Mouse (Mus musculus) forebrain, embryonic 11.5 days (tissue): ENCODE results near the gene Tle3. TPM values are rescaled to one million over a fixed set of nuclear protein-coding genes. Genes with fewer than 3 reads are reported as not detected.

Experiments
- ATAC-seq: fragments of 200-750 bp; cut with Nextera tagmentation; replicated peaks from 2 replicates; pipeline ENCODE4 v1.8.0; 2017; ENCODE audit warnings: moderate TSS enrichment; ENCODE audit not compliant: low FRiP score
- DNase-seq: peaks from one replicate; pipeline ENCODE4 v3.0.0-alpha.2; 2017; ENCODE audit warnings: low spot score
- H3K27ac ChIP-seq: fragments of 300-500 bp; sonication (generic); 2 replicates; pipeline ENCODE4 v1.5.1; 2014; ENCODE audit warnings: low read depth, low read length
- H3K27me3 ChIP-seq: fragments of 300-500 bp; sonication (generic); 2 replicates; pipeline ENCODE4 v1.6.1; 2014; ENCODE audit warnings: mild to moderate bottlenecking, low read length, mixed read lengths; ENCODE audit not compliant: control insufficient read depth, insufficient read depth
- H3K36me3 ChIP-seq: fragments of 300-500 bp; sonication (generic); 2 replicates; pipeline ENCODE4 v1.6.1; 2014; ENCODE audit warnings: mild to moderate bottlenecking, low read length, moderate library complexity, mixed read lengths; ENCODE audit not compliant: control insufficient read depth, insufficient read depth
- H3K4me1 ChIP-seq: fragments of 300-500 bp; sonication (generic); replicated peaks from 2 replicates; pipeline ENCODE4 v1.6.1; 2014; ENCODE audit warnings: low read length, mixed read lengths; ENCODE audit not compliant: control insufficient read depth, insufficient read depth
- H3K4me2 ChIP-seq: fragments of 300-500 bp; sonication (generic); 2 replicates; pipeline ENCODE4 v1.6.1; 2014; ENCODE audit warnings: low read depth, mild to moderate bottlenecking, low read length, moderate library complexity, mixed read lengths; ENCODE audit not compliant: severe bottlenecking
- H3K4me3 ChIP-seq: fragments of 300-500 bp; sonication (generic); 2 replicates; pipeline ENCODE4 v1.5.1; 2014; ENCODE audit warnings: low read depth, low read length
- H3K9ac ChIP-seq: fragments of 300-500 bp; sonication (generic); 2 replicates; pipeline ENCODE4 v1.6.1; 2014; ENCODE audit warnings: low read length
- H3K9me3 ChIP-seq: fragments of 300-500 bp; sonication (generic); 2 replicates; pipeline ENCODE4 v1.6.1; 2016; ENCODE audit warnings: low read length, mixed read lengths; ENCODE audit not compliant: control insufficient read depth
- WGBS: fragments of 180-500 bp; shearing (Covaris S2); extraction: QIAGEN DNeasy Blood & Tissue Kit; methylation state at CpG from one replicate; pipeline ENCODE4 v1.1.7; 2014; 5-methylcytosine and 5-hydroxymethylcytosine counted together
- polyA plus RNA-seq: library from polyadenylated mRNA; unstranded; fragments of >200 nt; fragmentation: Nextera tagmentation; extraction: Ambion mirVana; gene quantifications from 2 replicates; pipeline ENCODE4 v1.2.1, GENCODE M21; 2014

The Tle3 gene
- polyA plus RNA-seq, 1 experiment from 2014 or later: 58.2 TPM

DNA sequence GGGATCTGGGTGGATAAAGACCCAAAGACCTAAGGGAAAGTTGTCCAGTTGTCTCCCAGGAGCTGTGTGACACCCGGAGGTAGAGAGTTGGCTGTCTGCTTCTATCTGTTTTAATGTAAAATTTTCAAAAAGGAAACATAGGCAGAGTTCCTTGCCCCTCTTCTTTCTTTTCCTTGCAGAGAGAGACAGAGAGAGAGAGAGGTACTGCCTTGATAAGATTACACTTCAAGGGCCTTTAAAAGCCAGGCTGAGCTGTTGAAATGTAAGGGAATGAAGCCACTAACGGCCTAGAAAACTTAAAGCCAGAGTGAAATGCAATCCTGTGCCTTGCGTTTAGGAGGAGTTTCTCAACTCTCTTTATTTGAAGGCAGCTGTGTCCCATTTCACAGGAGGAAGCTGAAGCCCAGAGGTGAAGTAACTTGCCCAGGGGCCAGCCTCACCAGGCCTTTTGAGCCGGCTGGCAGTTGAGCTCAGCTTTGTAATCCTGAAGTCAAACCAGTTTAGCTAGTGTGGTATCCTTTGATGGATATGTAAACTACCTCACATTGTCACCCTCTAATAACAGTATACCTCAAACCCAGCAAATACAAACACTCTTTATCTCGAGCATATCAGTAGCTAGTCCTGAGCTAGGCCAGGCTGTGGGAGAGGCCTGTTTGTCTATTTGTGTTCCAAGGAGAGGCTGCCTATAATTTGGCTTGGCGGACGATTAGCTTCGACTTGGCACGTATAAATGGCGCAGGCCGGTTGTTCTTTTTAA lies 3.8 kb downstream of the Tle3 start:
- Histone ChIP-seq H3K9ac (peak overlapping the region; percentile 1), H3K4me3 (peak overlapping the region; percentile 20), H3K36me3 (0 out of 2 replicates have a peak, but pooled peaks cover 3% of the 10 kb centered on the region), H3K27me3 (no peaks in the 10 kb centered on the region), H3K4me1 (peaks cover 61% of the 10 kb centered on the region), H3K4me2 (peak overlapping the region; percentile 98), H3K27ac (no peak overlapping the region), H3K9me3 (no peaks in the 10 kb centered on the region)
- WGBS: 48% methylated on average over 11 of the region's 11 CpGs
- DNase-seq: no peak
- ATAC-seq: no peak

DNA sequence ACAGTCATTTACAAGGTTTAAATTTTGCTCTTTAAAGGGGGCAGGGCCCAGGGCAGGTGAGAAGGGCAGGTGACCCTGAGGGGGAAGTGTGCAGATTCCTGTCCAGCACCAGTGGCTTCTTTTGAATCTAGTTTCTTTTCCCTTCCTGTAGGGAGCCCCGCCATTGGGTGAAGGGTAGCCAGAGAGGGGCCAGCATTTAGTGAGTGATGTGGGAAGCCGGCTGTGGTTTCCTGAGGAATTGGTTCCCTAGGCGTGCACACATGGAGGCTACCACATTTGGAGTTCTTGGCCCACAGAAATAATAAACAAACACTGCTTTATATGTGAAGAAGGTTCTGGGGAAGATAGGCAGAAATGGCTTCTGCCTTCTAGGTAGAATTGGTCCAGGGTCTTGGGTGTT lies 4.5 kb downstream of the Tle3 start:
- Histone ChIP-seq H3K36me3 (peaks cover 3% of the 10 kb centered on the region; the same call in 1 of the 2 replicates), H3K27me3 (no peaks in the 10 kb centered on the region), H3K27ac (no peak overlapping the region), H3K4me1 (peaks cover 61% of the 10 kb centered on the region), H3K9me3 (no peaks in the 10 kb centered on the region), H3K9ac (peak overlapping the region; percentile 3; the same call in 1 of the 2 replicates), H3K4me3 (peak overlapping the region; percentile 20), H3K4me2 (peak overlapping the region; percentile 98)
- ATAC-seq (no peak), DNase-seq (no peak)
- WGBS: 64% methylated on average over 3 of the region's 3 CpGs

DNA sequence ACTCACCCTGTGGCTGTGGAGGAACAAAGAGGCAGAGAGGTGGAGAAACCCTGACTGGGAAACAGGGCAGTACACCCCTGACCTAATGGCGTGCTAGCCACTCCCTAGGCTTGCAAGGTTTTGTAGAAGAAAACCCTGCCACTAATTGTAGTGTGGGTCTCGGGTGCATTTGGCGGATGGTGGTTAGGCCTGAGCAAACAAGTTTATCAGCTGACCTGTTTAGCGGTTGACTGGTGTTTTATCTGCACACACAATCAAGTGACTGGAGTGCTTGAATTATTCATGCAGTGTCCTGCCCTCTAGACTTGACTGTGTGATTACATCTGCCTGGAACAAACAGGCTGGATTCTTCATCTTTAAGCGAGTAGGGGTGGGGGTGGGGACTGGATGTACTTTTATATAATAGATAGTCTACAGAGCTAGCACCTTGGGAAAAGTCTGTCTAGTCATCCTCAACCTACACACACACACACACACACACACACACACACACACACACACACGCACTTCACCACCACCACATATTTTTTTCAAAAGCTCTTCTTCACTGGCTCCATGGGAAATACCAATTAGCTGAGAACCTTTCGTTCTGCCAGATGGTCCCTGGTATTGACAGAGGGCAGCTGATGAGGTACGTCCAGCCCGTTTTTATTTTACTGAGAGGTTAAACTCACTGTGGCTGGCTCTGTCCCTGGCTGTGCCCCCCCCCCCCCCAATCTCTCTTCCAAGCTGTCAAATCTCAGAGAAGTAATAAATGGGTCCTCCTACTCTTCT lies 5.7 kb downstream of the Tle3 start:
- Histone ChIP-seq H3K27me3 (no peaks in the 10 kb centered on the region), H3K36me3 (peaks cover 3% of the 10 kb centered on the region; the same call in 1 of the 2 replicates), H3K9ac (peak overlapping the region; percentile 30), H3K4me1 (peaks cover 72% of the 10 kb centered on the region), H3K27ac (peak overlapping the region; percentile 55; the same call in 1 of the 2 replicates), H3K9me3 (no peaks in the 10 kb centered on the region), H3K4me2 (peak overlapping the region; percentile 98), H3K4me3 (peak overlapping the region; percentile 15)
- DNase-seq: no peak
- ATAC-seq: peak; percentile 11; the same call in 1 of the 2 replicates
- WGBS: 12% methylated on average over 9 of the region's 9 CpGs

DNA sequence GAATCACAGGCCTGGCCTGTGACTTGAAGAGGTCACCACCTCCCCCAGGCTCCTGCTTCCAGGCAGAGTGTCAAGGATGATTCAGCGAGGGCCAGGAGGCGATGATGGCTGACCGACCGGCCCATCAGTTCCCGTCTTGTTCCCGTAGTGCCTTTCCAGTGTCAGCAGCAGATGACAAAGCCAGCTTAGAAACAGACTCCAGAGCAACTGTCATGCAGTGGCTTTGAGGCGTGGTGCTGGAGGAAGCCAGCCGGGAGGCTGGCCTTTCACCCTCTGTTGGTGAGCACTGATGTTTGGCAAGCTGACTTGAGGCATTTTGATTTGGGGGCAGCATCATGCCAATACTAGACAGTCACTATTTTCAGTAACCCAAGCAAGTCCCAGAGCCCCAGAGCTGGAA lies 6.3 kb downstream of the Tle3 start:
- Histone ChIP-seq H3K9me3 (no peaks in the 10 kb centered on the region), H3K4me3 (no peak overlapping the region), H3K27me3 (no peaks in the 10 kb centered on the region), H3K27ac (peak overlapping the region; percentile 26; the same call in 1 of the 2 replicates), H3K9ac (no peak overlapping the region), H3K4me2 (peak overlapping the region; percentile 98; the same call in 1 of the 2 replicates), H3K36me3 (peaks cover 3% of the 10 kb centered on the region; the same call in 1 of the 2 replicates), H3K4me1 (peaks cover 78% of the 10 kb centered on the region)
- 34% methylated on average over 8 of the region's 8 CpGs for WGBS
- DNase-seq: no peak
- no peak for ATAC-seq

DNA sequence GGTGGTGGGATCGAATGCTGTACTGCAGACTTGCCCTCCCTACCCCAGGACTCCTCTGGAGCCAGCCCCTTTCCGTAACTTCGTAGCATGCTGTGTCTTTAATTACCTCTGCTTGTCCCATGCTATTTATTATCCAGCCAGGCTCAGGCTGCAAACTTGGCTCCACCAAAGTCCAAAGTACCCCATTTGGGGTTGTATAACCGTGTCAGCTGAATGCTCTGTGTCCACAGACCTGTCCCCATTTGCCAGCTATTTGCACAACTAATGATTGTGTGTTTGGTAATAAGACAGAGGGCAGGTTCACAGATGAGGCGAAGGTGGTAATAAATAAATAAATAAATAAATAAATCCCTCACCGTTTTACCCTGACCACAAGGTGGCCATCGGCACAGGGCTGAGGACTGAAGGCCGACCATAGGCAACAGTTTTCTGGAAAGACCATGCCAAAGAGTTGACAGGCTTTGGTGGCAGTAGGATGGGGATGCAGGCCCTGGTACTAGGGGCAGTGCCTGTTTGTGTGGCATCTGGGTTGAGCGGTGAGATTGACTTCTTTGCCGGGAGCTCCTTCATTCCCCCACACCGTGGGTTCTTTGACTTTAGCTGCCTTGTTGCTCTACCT lies 7.0 kb downstream of the Tle3 start:
- ATAC-seq (no peak), DNase-seq (no peak)
- Histone ChIP-seq H3K36me3 (peaks cover 3% of the 10 kb centered on the region; the same call in 1 of the 2 replicates), H3K27me3 (no peaks in the 10 kb centered on the region), H3K4me2 (peak overlapping the region; percentile 98; the same call in 1 of the 2 replicates), H3K27ac (peak overlapping the region; percentile 26; the same call in 1 of the 2 replicates), H3K9me3 (no peaks in the 10 kb centered on the region), H3K4me1 (peaks cover 84% of the 10 kb centered on the region), H3K4me3 (no peak overlapping the region), H3K9ac (no peak overlapping the region)
- 56% methylated on average over 11 of the region's 11 CpGs for WGBS

DNA sequence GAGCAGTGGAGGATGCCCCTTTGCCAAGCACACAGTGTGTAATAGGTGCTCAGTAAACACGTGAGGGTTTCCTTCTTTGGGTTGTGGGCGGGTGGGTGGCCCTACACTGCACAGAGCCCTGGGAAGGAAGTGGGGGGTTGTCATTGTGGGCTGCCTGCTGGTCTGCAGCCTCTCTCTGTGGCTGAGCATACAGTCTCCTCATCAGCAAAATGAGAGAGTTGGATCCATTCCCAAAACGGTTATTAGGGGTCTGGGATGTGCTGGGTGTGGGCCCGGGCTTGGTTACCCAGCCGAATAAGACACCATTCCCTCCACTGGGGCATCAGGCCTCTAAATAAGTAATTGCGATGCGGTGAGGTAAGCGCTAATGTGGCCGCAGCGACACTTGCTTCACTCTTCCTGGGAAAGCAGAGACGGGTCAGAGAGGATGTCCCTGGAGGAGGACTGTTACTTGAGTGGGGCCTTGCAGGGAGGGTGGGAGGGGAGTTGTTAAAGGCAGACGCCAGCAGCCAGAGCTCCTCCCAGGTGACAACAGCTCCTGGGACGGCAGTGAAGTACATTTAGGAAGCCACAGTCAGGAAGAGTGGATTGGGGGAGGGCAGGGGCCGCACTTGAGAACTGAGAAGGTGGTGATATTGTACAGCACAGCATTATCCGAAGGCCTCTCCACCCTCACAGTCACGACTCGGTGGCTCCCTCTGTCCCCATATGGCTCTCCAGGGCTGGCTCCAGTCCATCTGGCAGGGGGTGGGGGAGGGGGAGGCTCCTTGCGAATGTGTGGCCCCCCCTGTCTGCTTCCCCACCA lies 8.3 kb downstream of the Tle3 start:
- peak; percentile 47 for ATAC-seq
- H3K4me3 ChIP-seq: no peak overlapping the region
- H3K9me3 ChIP-seq: no peaks in the 10 kb centered on the region
- H3K27me3 ChIP-seq: no peaks in the 10 kb centered on the region
- peak overlapping the region; percentile 31; the same call in 1 of the 2 replicates for H3K4me2 ChIP-seq
- peak; percentile 74 for DNase-seq
- 0 out of 2 replicates have a peak overlapping the region, but pooled peaks have one; percentile 5 for H3K9ac ChIP-seq
- H3K27ac ChIP-seq: peak overlapping the region; percentile 53; the same call in 1 of the 2 replicates
- 26% methylated on average over 18 of the region's 18 CpGs for WGBS
- H3K36me3 ChIP-seq: peaks cover 3% of the 10 kb centered on the region; the same call in 1 of the 2 replicates
- H3K4me1 ChIP-seq: peaks cover 91% of the 10 kb centered on the region

DNA sequence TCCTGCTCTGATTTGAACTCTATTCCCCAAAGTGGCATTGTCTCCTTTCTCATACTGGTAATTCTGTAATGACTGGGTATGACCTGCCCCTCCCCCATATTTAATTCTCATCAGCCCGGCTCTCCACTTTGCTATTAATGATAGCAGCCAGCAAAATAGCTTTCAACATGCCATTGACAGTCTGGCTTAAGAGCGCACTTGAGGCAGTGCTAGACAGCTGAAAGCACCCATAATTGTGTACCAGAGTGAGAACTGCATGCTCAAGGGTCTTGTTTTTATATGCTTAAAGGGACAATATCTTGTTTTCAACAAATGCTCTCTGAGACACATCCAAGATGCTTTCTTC lies 8.9 kb downstream of the Tle3 start:
- ATAC-seq (no peak; the same call in 1 of the 2 replicates), DNase-seq (no peak)
- peaks cover 3% of the 10 kb centered on the region; the same call in 1 of the 2 replicates for H3K36me3 ChIP-seq
- peak overlapping the region; percentile 53; the same call in 1 of the 2 replicates for H3K27ac ChIP-seq
- H3K4me3 ChIP-seq: no peak overlapping the region
- H3K27me3 ChIP-seq: no peaks in the 10 kb centered on the region
- 46% methylated on average over 2 of the region's 2 CpGs for WGBS
- no peaks in the 10 kb centered on the region for H3K9me3 ChIP-seq
- no peak overlapping the region; the same call in 1 of the 2 replicates for H3K4me2 ChIP-seq
- peaks cover 91% of the 10 kb centered on the region for H3K4me1 ChIP-seq
- H3K9ac ChIP-seq: no peak overlapping the region
